Mouse (Mus musculus): ENCODE results near the gene Cdc5l. TPM values are rescaled to one million over a fixed set of nuclear protein-coding genes. Genes with fewer than 3 reads are reported as not detected.

Gene Cdc5l
- polyA plus RNA-seq, 1 experiment = 9.8 TPM

DNA sequence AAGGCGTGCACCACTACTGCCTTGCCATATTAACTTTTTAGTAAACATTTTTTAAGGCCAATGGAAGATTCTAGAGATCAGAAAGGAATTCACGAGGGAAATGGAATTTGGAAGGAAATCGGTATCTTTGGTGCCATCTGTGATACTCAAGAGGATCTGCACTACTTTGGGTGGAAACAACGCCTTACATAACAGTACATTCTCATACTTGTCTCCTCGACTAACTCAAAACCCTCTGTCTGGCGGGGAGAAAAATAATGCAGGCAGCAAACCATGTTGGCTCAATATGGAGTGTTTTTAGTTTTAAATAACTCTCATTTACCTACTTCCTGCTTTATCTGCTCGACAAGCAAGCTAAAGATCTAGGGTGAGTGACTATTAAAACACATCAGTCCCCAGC is 37.2 kb upstream of the Cdc5l start:
- no peaks in the 10 kb centered on the region for H3K27me3 ChIP-seq (ENCODE audit: control insufficient read depth, insufficient read depth, low read length)
- H3K4me1 ChIP-seq (ENCODE audit: control insufficient read depth, insufficient read depth, low read length) = peaks cover 11% of the 10 kb centered on the region
- H3K27ac ChIP-seq (ENCODE audit: control insufficient read depth, insufficient read depth, low read depth, low read length) = no peak overlapping the region
- no peaks in the 10 kb centered on the region; the same call in 1 of the 2 replicates for H3K36me3 ChIP-seq (ENCODE audit: control insufficient read depth, insufficient read depth, low read length)
- TF ChIP-seq CTCF (IDR thresholded peaks at IDR 0.05; ENCODE audit: control insufficient read depth, insufficient read depth, insufficient replicate concordance, low read depth, low read length) (no peak), POLR2A (IDR thresholded peaks at IDR 0.05; ENCODE audit: control insufficient read depth, low read depth, low read length) (no peak)
- H3K4me3 ChIP-seq (ENCODE audit: control insufficient read depth, low read depth, low read length) = no peak overlapping the region

DNA sequence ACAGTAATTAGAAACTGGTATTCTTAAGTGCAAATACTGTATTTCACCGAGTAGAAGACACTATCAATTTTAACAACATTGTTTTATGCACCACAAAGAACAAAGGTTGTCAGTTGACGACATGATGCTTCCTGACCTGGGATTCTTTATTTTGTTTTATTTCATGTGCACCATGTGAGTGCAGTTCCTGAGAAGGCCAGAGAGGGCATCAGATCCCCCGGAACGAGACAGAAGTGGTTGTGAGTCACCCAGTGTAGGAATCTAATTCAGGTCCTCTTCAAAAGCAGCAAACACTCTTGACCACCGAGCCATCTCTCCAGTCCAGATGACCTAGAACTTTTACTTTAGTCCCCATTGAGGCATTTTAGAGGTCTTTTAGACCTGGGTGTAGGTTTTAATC is 34.8 kb upstream of the Cdc5l start:
- Histone ChIP-seq H3K4me3 (ENCODE audit: control insufficient read depth, low read depth, low read length) (no peak overlapping the region), H3K4me1 (ENCODE audit: control insufficient read depth, insufficient read depth, low read length) (no peaks in the 10 kb centered on the region; the same call in 1 of the 2 replicates), H3K36me3 (ENCODE audit: control insufficient read depth, insufficient read depth, low read length) (no peaks in the 10 kb centered on the region), H3K27me3 (ENCODE audit: control insufficient read depth, insufficient read depth, low read length) (no peaks in the 10 kb centered on the region), H3K27ac (ENCODE audit: control insufficient read depth, insufficient read depth, low read depth, low read length) (no peak overlapping the region)
- TF ChIP-seq CTCF (IDR thresholded peaks at IDR 0.05; ENCODE audit: control insufficient read depth, insufficient read depth, insufficient replicate concordance, low read depth, low read length) (no peak), POLR2A (IDR thresholded peaks at IDR 0.05; ENCODE audit: control insufficient read depth, low read depth, low read length) (no peak)

DNA sequence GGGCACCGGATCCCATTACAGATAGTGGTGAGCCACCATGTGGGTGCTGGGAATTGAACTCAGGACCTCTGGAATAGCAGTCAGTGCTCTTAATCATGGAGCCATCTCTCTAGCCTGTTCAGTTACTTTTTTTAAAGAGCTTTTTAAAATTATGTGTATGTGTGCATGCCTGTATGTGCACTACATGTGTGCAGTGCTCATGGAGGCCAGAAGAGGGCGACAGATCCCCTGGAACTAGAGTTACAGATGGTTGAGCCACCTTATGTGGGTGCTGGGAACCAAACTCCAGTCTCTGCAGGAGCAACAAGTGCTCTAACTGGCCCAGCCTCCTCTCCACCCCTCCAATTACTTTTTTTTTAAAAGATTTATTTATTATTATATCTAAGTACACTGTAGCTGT is 33.2 kb upstream of the Cdc5l start:
- TF ChIP-seq CTCF (IDR thresholded peaks at IDR 0.05; ENCODE audit: control insufficient read depth, insufficient read depth, insufficient replicate concordance, low read depth, low read length) (peak; percentile 40; the same call in 1 of the 2 replicates), POLR2A (IDR thresholded peaks at IDR 0.05; ENCODE audit: control insufficient read depth, low read depth, low read length) (no peak)
- H3K4me1 ChIP-seq (ENCODE audit: control insufficient read depth, insufficient read depth, low read length) = no peaks in the 10 kb centered on the region
- no peaks in the 10 kb centered on the region for H3K36me3 ChIP-seq (ENCODE audit: control insufficient read depth, insufficient read depth, low read length)
- no peak overlapping the region for H3K27ac ChIP-seq (ENCODE audit: control insufficient read depth, insufficient read depth, low read depth, low read length)
- H3K27me3 ChIP-seq (ENCODE audit: control insufficient read depth, insufficient read depth, low read length) = no peaks in the 10 kb centered on the region
- no peak overlapping the region for H3K4me3 ChIP-seq (ENCODE audit: control insufficient read depth, low read depth, low read length)

DNA sequence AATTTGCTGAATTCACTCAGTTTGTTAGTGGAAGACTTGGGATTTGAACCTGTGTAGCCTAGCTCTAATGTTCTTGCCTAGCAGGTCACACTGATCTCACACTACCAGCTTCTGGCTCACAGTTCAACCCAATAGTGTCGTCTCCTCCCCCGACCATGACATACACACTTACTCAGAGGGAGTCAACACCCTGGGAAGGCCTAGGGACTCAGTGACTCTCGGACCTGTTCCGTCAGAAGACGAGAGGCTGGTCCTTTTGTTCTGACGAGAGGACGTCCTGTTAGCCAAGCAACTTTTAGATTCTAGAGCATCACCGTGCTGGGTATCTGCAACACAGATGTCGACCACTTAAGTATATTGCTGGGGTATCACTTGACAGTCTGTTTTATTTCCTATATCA is 30.7 kb upstream of the Cdc5l start:
- TF ChIP-seq POLR2A (IDR thresholded peaks at IDR 0.05; ENCODE audit: control insufficient read depth, low read depth, low read length) (no peak), CTCF (IDR thresholded peaks at IDR 0.05; ENCODE audit: control insufficient read depth, insufficient read depth, insufficient replicate concordance, low read depth, low read length) (no peak)
- Histone ChIP-seq H3K27me3 (ENCODE audit: control insufficient read depth, insufficient read depth, low read length) (no peaks in the 10 kb centered on the region), H3K4me3 (ENCODE audit: control insufficient read depth, low read depth, low read length) (no peak overlapping the region), H3K27ac (ENCODE audit: control insufficient read depth, insufficient read depth, low read depth, low read length) (no peak overlapping the region), H3K4me1 (ENCODE audit: control insufficient read depth, insufficient read depth, low read length) (no peaks in the 10 kb centered on the region), H3K36me3 (ENCODE audit: control insufficient read depth, insufficient read depth, low read length) (no peaks in the 10 kb centered on the region; the same call in 1 of the 2 replicates)

DNA sequence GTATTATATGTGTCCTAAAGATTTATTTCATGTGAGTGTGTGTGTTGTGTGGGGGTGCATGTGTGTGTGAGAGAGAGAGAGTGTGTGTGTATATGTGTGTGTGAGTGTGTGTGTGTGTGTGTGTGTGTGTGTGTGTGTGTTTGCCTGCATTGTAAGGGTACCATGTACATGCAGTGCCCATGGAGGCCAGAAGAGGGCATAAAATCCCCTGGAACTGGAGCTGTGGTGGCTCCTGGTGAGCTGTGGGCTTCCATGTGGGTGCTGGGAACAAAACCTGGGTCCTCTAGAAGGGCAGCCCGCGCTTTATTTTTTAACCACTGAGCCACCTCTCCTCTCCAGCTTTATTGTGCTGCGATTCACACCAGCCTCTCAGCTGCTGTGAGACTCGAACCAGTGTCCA is 29.0 kb upstream of the Cdc5l start:
- Histone ChIP-seq H3K27ac (ENCODE audit: control insufficient read depth, insufficient read depth, low read depth, low read length) (no peak overlapping the region), H3K4me3 (ENCODE audit: control insufficient read depth, low read depth, low read length) (no peak overlapping the region), H3K36me3 (ENCODE audit: control insufficient read depth, insufficient read depth, low read length) (no peaks in the 10 kb centered on the region; the same call in 1 of the 2 replicates), H3K27me3 (ENCODE audit: control insufficient read depth, insufficient read depth, low read length) (no peaks in the 10 kb centered on the region), H3K4me1 (ENCODE audit: control insufficient read depth, insufficient read depth, low read length) (no peaks in the 10 kb centered on the region)
- TF ChIP-seq CTCF (IDR thresholded peaks at IDR 0.05; ENCODE audit: control insufficient read depth, insufficient read depth, insufficient replicate concordance, low read depth, low read length) (no peak), POLR2A (IDR thresholded peaks at IDR 0.05; ENCODE audit: control insufficient read depth, low read depth, low read length) (no peak)

DNA sequence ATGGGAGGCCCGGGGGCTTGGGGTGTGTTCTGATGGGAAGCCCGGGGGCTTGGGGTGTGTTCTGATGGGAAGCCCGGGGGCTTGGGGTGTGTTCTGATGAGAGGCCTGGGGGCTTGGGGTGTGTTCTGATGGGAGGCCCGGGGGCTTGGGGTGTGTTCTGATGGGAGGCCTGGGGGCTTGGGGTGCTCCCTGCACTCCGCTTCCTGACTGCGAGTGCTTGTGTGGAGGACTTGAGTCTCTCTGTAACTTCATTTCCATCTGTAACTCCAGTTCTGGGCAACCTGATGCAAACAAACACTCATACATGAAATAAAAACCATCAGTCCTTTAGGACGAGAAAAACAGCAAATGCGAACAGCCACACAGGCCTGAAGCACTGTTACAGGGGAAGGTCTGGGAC is 25.5 kb upstream of the Cdc5l start:
- no peaks in the 10 kb centered on the region; the same call in none of the 2 replicates for H3K36me3 ChIP-seq (ENCODE audit: control insufficient read depth, insufficient read depth, low read length)
- TF ChIP-seq POLR2A (IDR thresholded peaks at IDR 0.05; ENCODE audit: control insufficient read depth, low read depth, low read length) = no peak
- TF ChIP-seq CTCF (IDR thresholded peaks at IDR 0.05; ENCODE audit: control insufficient read depth, insufficient read depth, insufficient replicate concordance, low read depth, low read length) = no peak
- no peak overlapping the region for H3K27ac ChIP-seq (ENCODE audit: control insufficient read depth, insufficient read depth, low read depth, low read length)
- H3K27me3 ChIP-seq (ENCODE audit: control insufficient read depth, insufficient read depth, low read length) = no peaks in the 10 kb centered on the region
- H3K4me1 ChIP-seq (ENCODE audit: control insufficient read depth, insufficient read depth, low read length) = no peaks in the 10 kb centered on the region
- no peak overlapping the region for H3K4me3 ChIP-seq (ENCODE audit: control insufficient read depth, low read depth, low read length)

DNA sequence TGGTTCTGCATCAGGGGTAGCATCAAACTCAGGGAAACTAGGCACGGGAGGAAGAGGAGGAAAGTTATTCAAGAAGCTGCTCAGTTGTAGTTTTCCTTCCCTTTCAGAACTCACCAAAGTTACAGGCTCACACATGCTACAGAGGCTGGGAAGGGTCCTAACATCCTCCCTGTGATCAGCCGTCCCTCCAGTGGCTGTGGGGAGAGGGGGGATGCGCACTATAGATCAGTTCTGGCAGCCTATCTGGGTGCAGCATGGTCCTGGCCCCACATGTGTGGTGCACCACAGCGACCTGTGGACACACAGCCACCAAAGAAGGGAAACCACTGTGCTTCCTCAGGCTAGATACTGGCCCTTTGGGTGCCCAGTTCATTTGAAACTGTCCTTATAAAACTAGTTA is 25.0 kb upstream of the Cdc5l start:
- TF ChIP-seq POLR2A (IDR thresholded peaks at IDR 0.05; ENCODE audit: control insufficient read depth, low read depth, low read length) (no peak), CTCF (IDR thresholded peaks at IDR 0.05; ENCODE audit: control insufficient read depth, insufficient read depth, insufficient replicate concordance, low read depth, low read length) (no peak)
- Histone ChIP-seq H3K27me3 (ENCODE audit: control insufficient read depth, insufficient read depth, low read length) (no peaks in the 10 kb centered on the region), H3K4me1 (ENCODE audit: control insufficient read depth, insufficient read depth, low read length) (no peaks in the 10 kb centered on the region), H3K27ac (ENCODE audit: control insufficient read depth, insufficient read depth, low read depth, low read length) (no peak overlapping the region), H3K4me3 (ENCODE audit: control insufficient read depth, low read depth, low read length) (no peak overlapping the region), H3K36me3 (ENCODE audit: control insufficient read depth, insufficient read depth, low read length) (peaks cover 1% of the 10 kb centered on the region)

DNA sequence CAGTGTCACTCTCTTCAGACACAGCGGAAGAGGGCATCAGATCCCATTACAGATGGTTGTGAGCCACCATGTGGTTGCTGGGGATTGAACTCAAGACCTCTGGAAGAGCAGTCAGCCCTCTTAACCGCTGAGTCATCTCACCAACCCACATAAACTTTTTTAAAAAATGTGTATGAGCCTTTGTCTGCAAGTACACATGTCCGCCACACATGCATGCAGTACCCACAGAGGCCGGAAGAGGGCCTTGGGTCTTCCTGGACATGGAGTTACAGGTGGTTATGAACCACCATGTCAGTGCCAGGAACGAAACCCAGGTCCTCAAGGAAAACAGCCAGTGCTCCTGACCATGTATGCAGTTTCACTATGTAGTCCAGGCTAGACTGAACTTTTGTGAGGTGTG is 23.9 kb upstream of the Cdc5l start:
- Histone ChIP-seq H3K4me3 (ENCODE audit: control insufficient read depth, low read depth, low read length) (no peak overlapping the region), H3K27ac (ENCODE audit: control insufficient read depth, insufficient read depth, low read depth, low read length) (no peak overlapping the region), H3K36me3 (ENCODE audit: control insufficient read depth, insufficient read depth, low read length) (peaks cover 1% of the 10 kb centered on the region), H3K4me1 (ENCODE audit: control insufficient read depth, insufficient read depth, low read length) (no peaks in the 10 kb centered on the region), H3K27me3 (ENCODE audit: control insufficient read depth, insufficient read depth, low read length) (no peaks in the 10 kb centered on the region)
- TF ChIP-seq CTCF (IDR thresholded peaks at IDR 0.05; ENCODE audit: control insufficient read depth, insufficient read depth, insufficient replicate concordance, low read depth, low read length) = no peak
- TF ChIP-seq POLR2A (IDR thresholded peaks at IDR 0.05; ENCODE audit: control insufficient read depth, low read depth, low read length) = no peak
